Mouse (Mus musculus): ENCODE results near the gene Nmnat2.

- TF ChIP-seq POLR2A (IDR thresholded peaks at IDR 0.05; ENCODE audit: low read depth, low read length) (no peak), CTCF (IDR thresholded peaks at IDR 0.05; ENCODE audit: extremely low read depth, insufficient read depth, insufficient read length, insufficient replicate concordance) (no peak)
These were observed 37.7 kb downstream of the Nmnat2 start for GRCm38 (mm10) chr1:152992271-152993134.

Measured in spleen, adult 2 months (tissue).